Mouse (Mus musculus): ENCODE measurements around the gene Metrn. TPM values are rescaled to one million over a fixed set of nuclear protein-coding genes. Genes with fewer than 3 reads are reported as not detected.

The Metrn gene
- polyA plus RNA-seq, 1 experiment from 2014 or later: 12.7 TPM

- no peak for TF ChIP-seq CTCF (IDR thresholded peaks at IDR 0.05; ENCODE audit: low read depth)
- H3K27me3 ChIP-seq (ENCODE audit: insufficient read depth, low read length): no peaks in the 10 kb centered on the region
- no peak overlapping the region for H3K9ac ChIP-seq
- peaks cover 24% of the 10 kb centered on the region for H3K4me1 ChIP-seq (ENCODE audit: insufficient read depth)
- H3K4me3 ChIP-seq (ENCODE audit: low read depth, low read length): no peak overlapping the region
- no peak overlapping the region for H3K4me2 ChIP-seq
- peaks cover 52% of the 10 kb centered on the region for H3K36me3 ChIP-seq (ENCODE audit: insufficient read depth)
- ATAC-seq (ENCODE audit: insufficient read depth): no peak
- no peak overlapping the region for H3K27ac ChIP-seq (ENCODE audit: low read depth)
- WGBS: 94% methylated on average over 6 of the region's 6 CpGs
- no peak for DNase-seq
- H3K9me3 ChIP-seq (ENCODE audit: low read depth, low read length): no peaks in the 10 kb centered on the region
Measured at GRCm38 (mm10) chr17:25840519-25840918, 43.6 kb upstream of the Metrn start.

GRCm38 (mm10) chr17:25839455-25840235 lies 42.7 kb upstream of the Metrn start:
- H3K27me3 ChIP-seq (ENCODE audit: insufficient read depth, low read length): no peaks in the 10 kb centered on the region
- no peaks in the 10 kb centered on the region for H3K9me3 ChIP-seq (ENCODE audit: low read depth, low read length)
- no peak overlapping the region for H3K4me3 ChIP-seq (ENCODE audit: low read depth, low read length)
- 80% methylated on average over 14 of the region's 14 CpGs for WGBS
- ATAC-seq (ENCODE audit: insufficient read depth): no peak
- H3K27ac ChIP-seq (ENCODE audit: low read depth): no peak overlapping the region
- H3K4me2 ChIP-seq: no peak overlapping the region
- no peak for DNase-seq
- H3K36me3 ChIP-seq (ENCODE audit: insufficient read depth): peaks cover 60% of the 10 kb centered on the region
- TF ChIP-seq CTCF (IDR thresholded peaks at IDR 0.05; ENCODE audit: low read depth): no peak
- H3K4me1 ChIP-seq (ENCODE audit: insufficient read depth): peaks cover 24% of the 10 kb centered on the region
- H3K9ac ChIP-seq: no peak overlapping the region

- no peak for ATAC-seq (ENCODE audit: insufficient read depth)
- WGBS: 83% methylated on average over 4 of the region's 4 CpGs
- DNase-seq: no peak
- H3K27ac ChIP-seq (ENCODE audit: low read depth): no peak overlapping the region
- peaks cover 63% of the 10 kb centered on the region for H3K36me3 ChIP-seq (ENCODE audit: insufficient read depth)
- H3K9ac ChIP-seq: no peak overlapping the region
- peaks cover 31% of the 10 kb centered on the region for H3K4me1 ChIP-seq (ENCODE audit: insufficient read depth)
- no peaks in the 10 kb centered on the region for H3K9me3 ChIP-seq (ENCODE audit: low read depth, low read length)
- no peaks in the 10 kb centered on the region for H3K27me3 ChIP-seq (ENCODE audit: insufficient read depth, low read length)
- no peak overlapping the region for H3K4me2 ChIP-seq
- no peak overlapping the region for H3K4me3 ChIP-seq (ENCODE audit: low read depth, low read length)
- TF ChIP-seq CTCF (IDR thresholded peaks at IDR 0.05; ENCODE audit: low read depth): no peak
Measured at GRCm38 (mm10) chr17:25838904-25839303, 42.0 kb upstream of the Metrn start.

- H3K36me3 ChIP-seq (ENCODE audit: insufficient read depth): peaks cover 59% of the 10 kb centered on the region
- WGBS: 51% methylated on average over 3 of the region's 3 CpGs
- no peak overlapping the region for H3K9ac ChIP-seq
- no peaks in the 10 kb centered on the region for H3K27me3 ChIP-seq (ENCODE audit: insufficient read depth, low read length)
- H3K4me2 ChIP-seq: peak overlapping the region; percentile 74
- no peak overlapping the region for H3K27ac ChIP-seq (ENCODE audit: low read depth)
- no peak for ATAC-seq (ENCODE audit: insufficient read depth)
- no peak overlapping the region for H3K4me3 ChIP-seq (ENCODE audit: low read depth, low read length)
- H3K4me1 ChIP-seq (ENCODE audit: insufficient read depth): peaks cover 26% of the 10 kb centered on the region
- no peak for TF ChIP-seq CTCF (IDR thresholded peaks at IDR 0.05; ENCODE audit: low read depth)
- DNase-seq: peak; percentile 14
- H3K9me3 ChIP-seq (ENCODE audit: low read depth, low read length): no peaks in the 10 kb centered on the region
Measured at GRCm38 (mm10) chr17:25837533-25837932, 40.6 kb upstream of the Metrn start.

- DNase-seq (peak; percentile 83), ATAC-seq (ENCODE audit: insufficient read depth) (peak; percentile 13; the same call in 1 of the 2 replicates)
- WGBS: 2% methylated on average over 29 of the region's 29 CpGs
- H3K4me2 ChIP-seq: peak within 1 kb of the TSS; percentile 74
- H3K4me3 ChIP-seq (ENCODE audit: low read depth, low read length): peak within 1 kb of the TSS; percentile 34
- H3K36me3 ChIP-seq (ENCODE audit: insufficient read depth): peaks cover 55% of the 10 kb centered on the region
- H3K9ac ChIP-seq: peak within 1 kb of the TSS; percentile 53
- peaks cover 26% of the 10 kb centered on the region for H3K4me1 ChIP-seq (ENCODE audit: insufficient read depth)
- no peaks in the 10 kb centered on the region for H3K9me3 ChIP-seq (ENCODE audit: low read depth, low read length)
- peak within 1 kb of the TSS; percentile 30; the same call in 1 of the 2 replicates for H3K27ac ChIP-seq (ENCODE audit: low read depth)
- TF ChIP-seq CTCF (IDR thresholded peaks at IDR 0.05; ENCODE audit: low read depth): no peak
- no peaks in the 10 kb centered on the region for H3K27me3 ChIP-seq (ENCODE audit: insufficient read depth, low read length)
Measured at GRCm38 (mm10) chr17:25837076-25837410, 40.1 kb upstream of the Metrn start, which contains the start of gene Rhbdl1. Rhbdl1 (minus strand) TSS chr17:25837295.

- ATAC-seq (ENCODE audit: insufficient read depth) (no peak), DNase-seq (no peak)
- no peak for TF ChIP-seq CTCF (IDR thresholded peaks at IDR 0.05; ENCODE audit: low read depth)
- Histone ChIP-seq H3K27ac (ENCODE audit: low read depth) (peak overlapping the region; percentile 30; the same call in 1 of the 2 replicates), H3K9ac (peak overlapping the region; percentile 53), H3K4me3 (ENCODE audit: low read depth, low read length) (peak overlapping the region; percentile 34), H3K27me3 (ENCODE audit: insufficient read depth, low read length) (no peaks in the 10 kb centered on the region), H3K4me2 (peak overlapping the region; percentile 74), H3K9me3 (ENCODE audit: low read depth, low read length) (no peaks in the 10 kb centered on the region), H3K4me1 (ENCODE audit: insufficient read depth) (peaks cover 31% of the 10 kb centered on the region), H3K36me3 (ENCODE audit: insufficient read depth) (peaks cover 55% of the 10 kb centered on the region)
- 19% methylated on average over 23 of the region's 23 CpGs for WGBS
Measured at GRCm38 (mm10) chr17:25836397-25837075, 39.6 kb upstream of the Metrn start.

GRCm38 (mm10) chr17:25835816-25836215 lies 38.9 kb upstream of the Metrn start:
- Histone ChIP-seq H3K9ac (no peak overlapping the region), H3K4me1 (ENCODE audit: insufficient read depth) (peaks cover 37% of the 10 kb centered on the region), H3K36me3 (ENCODE audit: insufficient read depth) (peaks cover 55% of the 10 kb centered on the region), H3K4me2 (peak overlapping the region; percentile 4; the same call in 1 of the 2 replicates), H3K9me3 (ENCODE audit: low read depth, low read length) (no peaks in the 10 kb centered on the region), H3K4me3 (ENCODE audit: low read depth, low read length) (no peak overlapping the region), H3K27me3 (ENCODE audit: insufficient read depth, low read length) (no peaks in the 10 kb centered on the region), H3K27ac (ENCODE audit: low read depth) (no peak overlapping the region)
- ATAC-seq (ENCODE audit: insufficient read depth): no peak
- DNase-seq: no peak
- TF ChIP-seq CTCF (IDR thresholded peaks at IDR 0.05; ENCODE audit: low read depth): no peak
- WGBS: 90% methylated on average over 16 of the region's 16 CpGs
